Mouse (Mus musculus): ENCODE measurements around the gene Rabac1.

DNA sequence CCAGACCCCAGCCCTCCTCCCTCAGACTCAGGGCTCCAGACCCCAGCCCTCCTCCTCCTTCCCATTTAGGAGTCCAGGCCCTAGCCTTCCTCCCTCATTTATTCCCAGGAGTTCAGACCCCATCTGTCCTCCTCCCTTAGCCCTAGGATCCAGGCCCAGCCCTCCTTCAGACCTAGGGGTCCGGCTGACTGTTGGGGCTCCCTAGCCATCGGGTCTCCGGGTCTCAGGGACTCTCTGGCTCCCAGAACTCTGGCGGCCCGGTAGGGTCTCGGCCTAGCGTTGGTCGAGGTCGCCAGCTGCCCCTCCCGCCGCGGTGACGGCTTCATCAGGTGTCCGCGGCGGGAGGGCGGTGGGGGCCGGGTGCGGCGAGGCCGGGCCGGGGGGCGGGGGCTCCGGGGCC lies 18.6 kb downstream of the Rabac1 start:
- TF ChIP-seq TAL1 (conservative IDR thresholded peaks at IDR 0.05; ENCODE audit: low read depth, low read length) = no peak
- TF ChIP-seq GATA1 (IDR thresholded peaks at IDR 0.05; ENCODE audit: borderline replicate concordance, low read length) = no peak
- no peak for TF ChIP-seq POLR2AphosphoS5 (IDR thresholded peaks at IDR 0.05; ENCODE audit: insufficient replicate concordance, low read depth, low read length)
